Mouse (Mus musculus) gastrocnemius, adult 8-10 months (tissue): ENCODE measurements around the gene Fank1. TPM values are rescaled to one million over a fixed set of nuclear protein-coding genes. Genes with fewer than 3 reads are reported as not detected.

Experiments used
- DNase-seq, 2 experiments: peaks; one replicate each; pipeline ENCODE4 v3.0.0; 2022; ENCODE audit warnings: low spot score in 2 of 2
- total RNA-seq, 4 experiments: library from RNA; stranded (reverse); gene quantifications; 2 replicates each; pipeline ENCODE4 v1.2.4; 2022

Gene Fank1
- total RNA-seq, result not detected

- peak; percentile 68 to 79 for DNase-seq
Observed at GRCm38 (mm10) chr7:133776626-133776996, at the start of gene Fank1. Gene Fank1, plus strand, starts transcription at chr7:133776861.

DNA sequence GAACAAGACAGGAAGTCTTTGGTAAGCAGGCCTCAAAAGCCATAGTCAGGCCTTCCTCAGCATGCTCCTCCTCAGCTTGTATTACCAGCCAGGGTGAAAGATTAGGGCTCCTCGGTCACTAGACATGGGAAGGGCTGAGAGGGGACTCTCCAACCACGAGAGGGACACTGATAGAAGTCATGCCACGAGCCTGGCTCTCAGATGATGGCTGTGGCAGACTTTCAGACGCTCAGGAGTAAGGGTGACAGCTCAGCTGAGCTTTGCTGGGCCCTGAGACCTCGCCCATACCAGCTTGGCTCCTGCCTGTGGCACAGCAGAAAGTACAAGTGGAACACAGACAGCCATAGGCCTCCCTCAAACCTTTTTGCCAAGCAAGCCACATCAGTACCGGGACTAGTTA lies 49.6 kb upstream of the Fank1 start:
- no peak for DNase-seq

DNA sequence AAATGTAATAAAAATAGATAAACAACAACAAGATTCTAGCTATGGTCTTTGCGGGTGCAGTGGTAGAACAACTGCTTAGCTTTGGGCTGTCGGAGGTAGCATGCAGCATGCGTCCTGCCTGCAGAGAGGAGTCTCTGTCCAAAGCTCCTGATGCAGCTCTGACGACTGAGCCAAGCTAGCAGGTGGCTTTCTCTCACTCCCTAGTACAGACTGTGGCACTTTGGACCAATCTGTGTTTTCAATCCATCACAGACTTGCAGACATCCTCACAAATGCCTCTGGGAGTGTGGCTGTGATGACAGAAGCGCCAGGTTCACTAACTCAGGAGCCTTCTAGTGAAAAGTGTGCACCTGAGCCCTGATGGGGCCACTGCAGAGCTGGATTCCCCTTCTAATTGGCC lies 47.3 kb upstream of the Fank1 start:
- DNase-seq, result no peak

DNA sequence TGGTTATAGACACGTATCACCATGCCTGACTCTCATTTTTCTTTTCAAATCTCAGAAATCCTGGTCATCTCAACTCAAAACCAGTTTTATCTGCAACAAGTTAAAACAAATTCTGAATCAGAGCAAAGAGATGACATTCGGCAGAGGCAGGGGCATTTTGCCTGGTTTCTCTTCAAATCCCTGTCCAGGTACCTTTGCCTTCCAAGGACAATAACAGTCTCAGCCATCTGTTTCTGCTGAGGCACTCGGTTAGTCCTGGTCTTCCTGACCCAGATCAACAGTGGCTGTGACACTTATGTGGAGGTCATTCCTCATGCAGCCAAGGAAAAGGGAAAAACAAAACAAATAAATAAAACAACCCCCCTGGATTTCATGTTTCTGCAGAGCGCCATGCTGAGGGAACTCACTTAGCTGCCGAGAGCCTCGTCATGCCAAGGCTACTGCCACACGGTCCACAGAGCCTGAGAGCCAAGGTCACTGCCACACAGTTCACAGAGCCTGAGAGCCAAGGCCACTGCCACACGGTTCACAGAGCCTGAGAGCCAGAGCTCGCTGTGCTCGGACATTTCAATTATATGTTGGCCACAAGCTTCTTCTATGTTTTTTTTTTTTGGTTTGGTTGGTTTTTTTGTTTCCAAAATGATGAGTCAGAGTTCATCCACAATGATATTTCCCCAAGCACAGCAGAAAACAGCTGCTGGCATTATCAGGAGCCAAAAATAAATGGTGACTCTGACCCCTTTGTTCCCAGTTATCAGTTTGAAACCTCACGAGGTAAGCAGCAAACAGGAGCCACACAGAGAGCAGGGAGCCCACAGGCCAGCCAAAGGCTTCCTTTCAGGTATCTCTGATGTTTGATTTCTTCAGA lies 46.1 kb upstream of the Fank1 start:
- DNase-seq, result no peak

DNA sequence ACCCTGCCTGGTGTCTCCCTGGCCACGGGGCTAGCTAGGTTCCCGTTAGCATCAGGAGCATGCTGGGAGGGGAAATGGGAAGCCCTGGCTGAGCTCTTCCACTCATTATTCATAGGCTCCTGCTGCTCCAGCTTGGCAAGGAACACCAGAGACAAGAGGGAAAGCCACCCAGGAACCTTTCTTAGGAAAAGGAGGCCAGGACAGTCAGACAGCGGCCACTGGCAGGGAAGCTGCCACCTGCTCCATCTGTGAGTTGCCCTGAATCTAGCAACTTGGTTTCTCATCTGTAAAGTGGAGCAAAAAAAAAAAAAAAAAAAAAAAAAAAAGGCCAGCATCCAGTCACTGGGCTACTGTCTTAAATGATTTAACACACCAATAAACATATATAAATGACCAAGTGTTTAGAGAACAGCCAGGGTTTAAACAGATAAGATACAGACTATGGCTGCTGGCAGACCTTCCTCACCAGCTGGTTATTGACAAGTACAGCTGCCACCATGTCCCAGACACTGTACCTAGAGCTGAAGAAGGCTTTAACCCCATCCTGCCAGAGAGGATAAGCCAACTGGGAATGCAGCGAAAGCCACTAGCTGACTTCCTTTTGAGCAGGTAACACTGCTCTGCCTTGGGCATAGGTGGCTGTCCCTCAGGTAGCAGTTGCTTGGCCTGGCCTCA lies 44.6 kb upstream of the Fank1 start:
- no peak for DNase-seq

DNA sequence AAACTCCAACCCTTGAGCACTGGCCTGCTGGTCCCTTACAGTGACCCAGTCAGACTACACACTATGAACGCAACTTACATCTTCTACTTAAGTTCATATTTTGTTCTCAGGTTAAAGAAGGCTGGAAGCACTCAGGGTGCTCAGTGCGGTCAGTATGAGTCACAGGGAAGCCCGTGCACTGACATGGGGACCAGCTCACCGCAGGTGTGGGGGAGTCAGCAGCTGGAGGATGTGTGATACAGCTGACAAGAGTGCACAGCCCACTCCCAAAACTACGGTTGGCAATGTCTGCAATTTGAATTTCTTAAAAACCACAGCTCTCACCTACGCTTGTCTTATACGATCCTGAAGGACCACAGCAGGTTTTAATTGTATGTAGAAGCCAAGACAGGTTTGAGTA lies 36.1 kb upstream of the Fank1 start:
- DNase-seq, result no peak

DNA sequence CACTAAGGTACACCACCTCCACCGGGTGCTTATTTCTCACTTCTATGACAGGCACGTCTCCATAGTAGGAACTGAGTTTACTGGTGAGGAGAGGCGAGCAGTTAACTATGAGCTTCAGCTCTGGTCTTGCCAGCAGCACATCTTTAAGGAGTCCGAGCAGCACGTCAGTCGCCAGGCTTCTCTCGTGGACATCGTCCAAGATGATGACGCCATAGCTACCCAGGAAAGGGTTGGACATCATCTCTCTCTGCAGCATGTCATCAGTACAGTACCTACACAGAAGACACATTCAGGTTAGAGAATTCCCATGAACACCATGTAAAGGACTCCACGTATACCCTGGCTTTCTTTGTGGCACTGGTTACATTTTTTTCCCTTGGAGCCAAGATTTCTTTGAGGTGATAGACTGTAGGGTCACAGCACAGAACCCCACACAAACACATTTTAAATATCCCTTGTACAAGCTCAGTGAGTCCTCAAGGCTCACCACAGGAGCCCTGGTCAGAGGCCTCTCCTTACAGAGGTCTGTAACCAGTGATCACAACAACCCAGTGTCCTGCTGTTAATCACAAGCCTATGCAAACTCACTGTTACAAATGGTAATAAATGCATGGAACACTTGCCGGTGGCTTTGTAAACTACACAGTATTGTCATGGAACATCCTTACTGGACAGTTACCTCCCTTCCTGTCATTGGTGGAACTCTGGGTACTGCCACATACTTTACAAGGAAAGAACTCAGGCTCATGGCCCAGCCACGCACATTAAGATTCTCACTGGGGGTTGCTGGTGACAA lies 33.9 kb upstream of the Fank1 start:
- DNase-seq, result no peak

GRCm38 (mm10) chr7:133743611-133744010 lies 33.0 kb upstream of the Fank1 start:
- DNase-seq, result no peak

DNA sequence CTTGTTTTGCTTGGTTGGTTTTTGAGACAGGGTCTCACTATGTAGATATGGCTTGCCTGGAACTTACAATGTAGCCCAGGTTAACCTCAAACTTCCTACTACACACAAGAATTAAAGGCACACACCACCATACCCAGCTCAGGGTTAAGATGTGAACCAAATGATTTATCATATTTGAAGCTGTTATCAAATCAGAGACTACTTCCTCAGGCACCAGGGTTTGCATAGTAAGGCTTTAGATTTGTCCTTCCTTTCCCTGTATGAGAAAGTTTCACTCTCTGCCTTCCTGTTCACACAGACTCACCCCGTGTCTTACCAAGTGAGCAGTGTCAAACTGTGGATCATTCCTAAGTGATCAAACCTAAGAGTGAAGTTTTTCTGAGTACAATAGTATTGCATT lies 32.5 kb upstream of the Fank1 start:
- DNase-seq, result no peak

- DNase-seq, result peak in 1 of 2 experiments; percentile 30
Observed at GRCm38 (mm10) chr7:133744701-133745100, 32.0 kb upstream of the Fank1 start.

GRCm38 (mm10) chr7:133747372-133747771 lies 29.3 kb upstream of the Fank1 start:
- DNase-seq, result no peak

DNA sequence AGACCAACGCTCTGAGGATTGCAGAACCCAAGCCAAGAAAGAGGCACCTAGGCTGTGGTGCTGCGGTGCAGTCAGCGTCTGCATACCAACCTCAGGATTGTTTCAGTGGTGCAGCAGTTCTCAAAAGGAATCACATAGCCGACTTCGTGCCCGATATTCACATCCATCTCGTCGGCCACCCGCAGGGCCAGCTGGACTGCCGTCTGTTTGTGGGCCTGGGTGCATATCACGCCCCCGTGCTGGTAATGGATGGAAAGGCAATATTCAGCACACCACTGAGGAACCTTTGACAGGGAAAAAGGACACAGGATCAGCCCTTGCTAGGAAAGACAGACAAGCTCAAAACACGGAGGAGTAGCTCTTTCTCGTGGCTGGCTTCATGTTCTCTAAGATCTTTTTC lies 27.9 kb upstream of the Fank1 start:
- no peak for DNase-seq

GRCm38 (mm10) chr7:133750666-133751065 lies 26.0 kb upstream of the Fank1 start:
- no peak for DNase-seq

- no peak for DNase-seq
Observed at GRCm38 (mm10) chr7:133751163-133751562, 25.5 kb upstream of the Fank1 start.

DNA sequence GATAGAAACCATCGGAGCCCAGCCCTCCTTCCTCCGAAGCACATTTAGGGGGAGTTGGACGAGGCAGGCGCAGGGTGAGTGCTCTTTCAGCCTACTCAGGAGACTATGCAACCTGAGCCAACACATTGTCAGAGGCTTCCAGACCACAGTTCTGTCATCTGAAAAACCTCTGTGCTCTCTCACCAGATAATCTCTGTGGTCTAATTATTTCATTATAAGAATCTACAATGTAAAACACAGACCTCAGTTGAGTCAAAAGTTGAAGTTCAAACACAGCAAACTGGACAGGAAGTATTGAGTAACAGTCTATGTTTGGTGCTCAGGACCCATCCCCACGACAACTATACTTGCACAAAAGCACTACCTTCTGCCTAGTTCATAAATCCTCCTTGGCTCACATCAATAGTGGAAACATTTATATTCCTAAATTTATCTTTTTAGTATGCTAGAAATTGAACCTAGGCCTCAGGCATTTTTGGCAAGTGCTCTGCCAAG lies 18.7 kb upstream of the Fank1 start:
- no peak for DNase-seq

DNA sequence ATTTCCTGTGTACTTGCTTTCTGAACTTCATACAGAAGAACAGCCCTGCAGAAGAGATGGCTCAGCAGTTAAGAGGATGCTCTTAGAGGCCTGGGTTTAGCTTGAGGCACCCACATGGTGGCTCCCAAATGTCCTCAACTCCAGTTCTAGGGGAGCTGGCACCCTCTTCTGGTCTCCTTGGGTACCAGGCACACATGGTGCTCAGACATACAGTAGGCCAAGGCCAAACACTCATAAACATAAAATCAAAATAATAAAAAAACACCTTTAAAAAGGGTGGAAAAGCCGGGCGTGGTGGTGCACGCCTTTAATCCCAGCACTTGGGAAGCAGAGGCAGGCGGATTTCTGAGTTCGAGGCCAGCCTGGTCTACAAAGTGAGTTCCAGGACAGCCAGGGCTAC lies 17.9 kb upstream of the Fank1 start:
- DNase-seq, result no peak

- DNase-seq, result no peak
Observed at GRCm38 (mm10) chr7:133759611-133760353, 16.9 kb upstream of the Fank1 start.

GRCm38 (mm10) chr7:133762696-133763095 lies 14.0 kb upstream of the Fank1 start:
- no peak for DNase-seq

GRCm38 (mm10) chr7:133764425-133764824 lies 12.2 kb upstream of the Fank1 start:
- no peak for DNase-seq

DNA sequence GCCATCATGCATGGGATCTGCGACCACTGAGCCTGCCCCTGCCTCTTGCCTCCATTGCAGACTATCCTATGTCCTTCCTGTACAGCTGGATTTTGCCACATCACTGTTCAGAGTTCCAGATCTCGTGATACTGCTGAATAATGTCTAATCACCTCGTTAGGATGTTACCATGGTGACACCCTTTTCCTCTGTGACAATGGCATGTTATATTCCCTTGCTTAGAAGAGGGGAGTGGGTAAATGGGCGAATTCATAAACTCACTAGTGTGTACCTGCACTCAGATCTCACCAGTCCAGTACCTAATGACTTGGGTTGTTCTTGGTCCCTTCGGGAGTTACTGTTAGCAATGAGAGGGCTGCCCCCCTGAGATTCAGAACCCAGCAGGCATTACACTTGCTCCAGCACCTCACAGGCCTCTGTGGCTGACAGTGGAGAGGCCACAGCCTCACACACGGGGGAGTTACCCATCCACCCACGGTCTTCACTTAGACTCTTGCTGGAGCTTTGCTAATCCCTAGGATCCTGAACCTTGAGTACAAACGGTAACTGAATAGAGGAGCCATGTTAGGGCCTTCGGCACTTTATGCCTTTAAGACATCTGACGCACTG lies 11.3 kb upstream of the Fank1 start:
- DNase-seq, result no peak

DNA sequence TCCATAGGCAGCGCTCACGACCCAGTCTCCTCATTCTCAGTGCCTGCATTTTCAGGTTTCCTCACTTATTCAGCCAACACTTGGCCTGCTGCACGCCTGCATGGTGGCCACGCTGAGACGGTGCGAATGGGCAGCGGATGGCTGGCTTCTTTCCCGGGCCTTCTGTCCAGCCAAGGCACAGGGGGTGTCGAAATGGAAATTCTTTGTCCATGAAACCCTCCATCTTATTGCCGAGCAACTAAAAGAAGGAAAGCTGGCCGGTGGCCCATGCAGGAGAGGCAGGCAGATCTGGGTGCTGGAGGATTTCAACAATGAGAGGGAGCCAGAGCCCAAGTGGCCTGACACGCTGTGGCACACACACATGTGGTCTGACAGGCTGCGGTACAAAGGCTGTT lies 10.8 kb upstream of the Fank1 start:
- peak; percentile 73 to 76 for DNase-seq
